Mouse (Mus musculus): Measurements from ENCODE around the gene Cacna1a.

- TF ChIP-seq POLR2A (IDR thresholded peaks at IDR 0.05; ENCODE audit: control insufficient read depth in 1 of 2, insufficient read depth in 1 of 2, low read depth in 1 of 2, low read length in 2 of 2, poor library complexity in 1 of 2) (no peak), CTCF (IDR thresholded peaks at IDR 0.05 in 2 of 3, conservative IDR thresholded peaks at IDR 0.05 in 1 of 3; ENCODE audit: control insufficient read depth in 1 of 3, insufficient read depth in 1 of 3, low read depth in 2 of 3, low read length in 3 of 3, poor library complexity in 1 of 3, severe bottlenecking in 1 of 3) (no peak)
Observed at GRCm38 (mm10) chr8:84634849-84635304, 246.6 kb downstream of the Cacna1a start.

Measured in MEL (cell line).